Mouse (Mus musculus) natural killer cell, adult 2 months (primary cell): ENCODE data around the gene Chn1.

ENCODE experiments used
- DNase-seq, 2 experiments: peaks; one replicate each; pipeline ENCODE4 v3.0.0; 2022; ENCODE audit warnings: low spot score in 2 of 2

Chn1 gene

DNA sequence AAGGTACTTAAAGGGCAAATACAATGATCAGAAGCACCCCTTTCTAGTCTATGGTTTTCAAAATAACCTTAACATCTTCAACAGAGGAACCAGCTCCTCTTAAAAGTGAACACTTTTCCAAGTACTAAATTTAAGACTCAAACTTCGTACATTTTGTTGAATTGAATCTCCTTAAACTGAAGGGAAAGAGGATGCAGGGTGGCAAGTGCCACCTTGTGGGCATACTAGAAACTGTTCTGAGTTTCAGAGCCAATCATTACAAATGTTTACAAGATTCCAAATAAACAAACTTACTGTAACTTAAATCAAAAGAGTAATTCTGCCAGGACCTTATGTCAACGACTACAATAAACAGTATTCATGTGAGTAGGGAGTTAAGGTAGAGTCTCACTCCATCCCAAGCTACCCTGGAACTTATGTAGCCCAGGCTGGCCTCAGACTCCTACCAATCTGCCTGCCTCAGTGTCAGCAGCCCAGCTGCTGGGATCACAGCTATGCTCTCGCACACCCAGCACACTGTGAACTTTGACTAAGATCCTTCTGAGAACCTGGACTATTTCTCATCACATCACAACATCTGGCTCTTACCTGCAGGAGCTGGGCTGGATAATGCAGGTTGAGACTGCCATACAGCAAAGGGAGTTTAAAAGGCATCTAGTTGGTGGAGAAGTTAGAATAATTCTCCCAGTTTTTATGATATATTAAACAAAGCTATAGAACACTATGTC is 29.3 kb downstream of the Chn1 start:
- no peak for DNase-seq

DNA sequence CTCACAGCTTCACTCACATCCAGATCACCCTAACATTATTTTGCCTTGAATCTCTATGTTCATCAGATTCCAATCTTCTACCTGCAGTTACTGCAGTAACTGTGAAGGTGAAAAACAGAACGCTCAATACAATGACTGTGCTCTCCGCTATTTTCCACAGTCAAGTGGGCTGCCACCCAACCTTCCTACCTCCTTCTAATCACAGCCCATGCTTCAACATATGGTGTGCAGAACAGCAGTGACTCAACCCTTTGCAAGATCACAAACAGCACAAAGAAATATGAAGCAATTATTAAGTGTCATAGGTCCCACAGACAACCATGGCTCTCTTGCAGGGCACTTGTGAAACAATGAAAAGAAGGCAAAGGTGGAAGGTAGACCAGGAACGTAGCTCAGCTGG is 33.9 kb downstream of the Chn1 start:
- DNase-seq, result no peak

DNA sequence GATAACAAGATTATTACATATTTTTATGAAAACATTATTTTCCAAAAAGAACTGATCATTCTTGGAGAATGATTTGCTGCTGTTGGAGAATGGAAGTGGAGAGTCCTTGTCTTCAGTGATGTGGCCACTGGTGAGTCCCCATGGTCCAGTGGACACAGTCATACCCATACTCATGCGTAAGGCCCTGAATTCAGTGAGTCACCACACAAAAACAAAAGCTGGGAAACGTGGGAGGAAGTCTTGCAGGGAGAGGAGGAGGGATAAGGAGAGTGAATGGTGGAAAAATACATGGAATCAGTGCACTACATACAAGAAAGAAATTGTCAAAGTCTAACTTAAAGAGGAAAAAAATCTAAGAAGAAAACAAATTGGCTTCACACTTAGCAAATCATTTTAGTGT is 47.3 kb downstream of the Chn1 start:
- no peak for DNase-seq

DNA sequence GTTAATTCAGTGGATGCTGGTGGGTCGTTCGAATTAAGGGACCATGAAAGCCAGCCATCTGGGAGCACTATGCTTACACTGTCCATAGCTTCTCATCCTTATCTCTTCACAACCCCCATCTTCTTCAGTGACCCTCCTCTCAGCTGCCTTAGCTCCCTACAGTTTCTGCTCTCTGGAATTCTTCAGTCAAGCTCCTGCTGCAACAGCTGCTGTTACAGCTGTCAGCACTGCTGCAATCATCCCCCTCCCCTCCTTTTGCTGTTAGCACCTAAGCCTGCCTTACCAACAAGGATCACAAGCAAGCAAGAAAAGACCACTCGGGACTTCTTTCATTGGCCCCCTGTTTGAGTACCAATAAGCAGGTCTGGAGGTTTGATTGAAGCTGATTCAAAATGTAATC is 50.2 kb downstream of the Chn1 start:
- DNase-seq, result no peak

DNA sequence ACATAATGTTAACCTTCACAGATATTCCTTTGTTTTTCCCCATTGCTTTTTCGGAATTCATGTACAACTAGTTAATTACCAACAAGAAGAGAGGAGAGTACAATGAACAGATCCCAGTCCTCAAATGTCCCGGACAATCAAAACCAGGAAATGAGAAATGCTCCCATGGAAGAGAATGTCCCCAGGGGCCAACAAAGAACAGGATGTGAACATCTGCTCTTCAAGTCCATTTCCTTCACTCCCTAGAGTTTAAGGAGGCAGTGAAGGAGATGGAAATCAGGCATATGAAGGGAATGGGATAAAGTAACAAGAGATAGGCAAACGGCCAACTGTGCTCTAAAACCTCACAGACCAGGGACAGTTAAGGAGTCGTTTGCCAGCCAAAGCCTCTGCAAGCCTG is 53.3 kb downstream of the Chn1 start:
- no peak for DNase-seq

DNA sequence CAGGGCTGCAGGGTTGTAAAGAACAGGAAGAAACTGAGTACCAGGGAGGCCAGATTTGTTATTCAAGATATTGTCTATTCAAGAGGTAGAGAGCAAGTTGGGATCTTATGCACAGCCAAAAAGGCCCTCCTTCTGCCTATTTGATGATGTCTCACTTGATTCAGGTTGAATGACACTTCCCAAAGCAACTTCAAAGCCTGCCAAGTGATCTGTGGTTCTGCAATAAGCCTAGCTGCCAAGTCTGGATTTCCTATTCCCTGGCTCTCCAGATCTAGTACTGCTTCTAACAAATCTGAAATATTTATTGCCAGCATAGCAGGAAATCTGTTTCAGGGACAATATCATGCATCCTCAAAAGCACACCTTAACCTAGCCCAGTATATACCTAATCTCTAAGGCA is 62.7 kb downstream of the Chn1 start:
- DNase-seq, result no peak

DNA sequence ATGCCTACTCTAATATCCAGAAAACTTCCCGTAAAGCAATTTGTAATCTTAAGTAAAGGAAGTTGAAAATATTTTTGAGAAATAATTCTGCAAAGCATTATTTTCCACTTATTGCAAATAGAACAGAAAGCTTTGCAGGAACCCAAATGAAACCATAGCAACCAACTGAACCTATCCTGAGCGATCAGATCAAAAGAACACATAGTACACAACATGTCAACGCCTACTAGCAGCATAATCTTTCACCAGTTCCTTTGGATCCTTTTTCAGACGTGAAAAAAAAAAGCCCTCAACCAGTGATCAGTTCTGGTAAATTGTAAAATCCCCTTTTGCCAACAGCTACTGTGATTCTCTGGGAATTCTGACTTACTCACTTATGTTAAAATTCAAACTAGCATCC is 82.1 kb downstream of the Chn1 start:
- no peak for DNase-seq

DNA sequence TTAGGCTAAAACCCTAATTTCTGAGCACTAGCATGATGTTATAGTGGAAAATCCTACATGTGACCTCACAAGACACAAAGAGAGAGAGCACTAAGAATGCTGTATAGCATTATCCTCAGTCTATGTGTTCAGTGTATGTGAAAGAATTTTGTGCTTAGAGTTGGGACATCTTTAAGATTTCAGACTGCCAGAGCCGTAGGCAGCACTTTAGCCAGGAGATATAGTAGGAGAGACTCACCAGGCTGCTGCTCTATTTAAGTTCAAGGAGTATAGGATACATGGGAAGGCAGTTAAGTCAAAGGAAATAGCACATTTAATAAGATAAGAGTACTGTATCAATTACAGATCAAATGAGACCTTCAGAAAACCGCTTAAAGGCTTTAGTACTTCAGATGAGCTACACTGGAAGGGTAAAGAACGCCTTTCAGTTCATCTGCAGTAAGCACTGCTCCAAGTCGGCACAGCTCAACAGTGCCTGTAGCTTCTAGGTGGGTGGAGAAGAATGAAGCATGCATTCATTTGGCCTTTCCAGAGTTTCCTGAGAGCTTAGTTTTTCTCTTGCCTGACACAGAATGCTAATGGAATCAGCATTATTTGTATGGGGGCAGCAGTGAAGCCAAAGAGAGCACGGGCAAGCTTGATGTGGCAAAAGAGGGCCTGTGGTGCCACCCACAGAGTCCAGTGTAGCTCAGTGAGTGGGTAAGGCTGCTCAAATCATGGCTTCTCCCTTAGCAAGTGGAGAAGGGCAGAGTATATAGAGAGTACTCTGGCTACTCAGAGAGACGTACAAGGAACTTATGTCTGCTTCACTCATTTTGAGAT is 84.2 kb downstream of the Chn1 start:
- no peak for DNase-seq

DNA sequence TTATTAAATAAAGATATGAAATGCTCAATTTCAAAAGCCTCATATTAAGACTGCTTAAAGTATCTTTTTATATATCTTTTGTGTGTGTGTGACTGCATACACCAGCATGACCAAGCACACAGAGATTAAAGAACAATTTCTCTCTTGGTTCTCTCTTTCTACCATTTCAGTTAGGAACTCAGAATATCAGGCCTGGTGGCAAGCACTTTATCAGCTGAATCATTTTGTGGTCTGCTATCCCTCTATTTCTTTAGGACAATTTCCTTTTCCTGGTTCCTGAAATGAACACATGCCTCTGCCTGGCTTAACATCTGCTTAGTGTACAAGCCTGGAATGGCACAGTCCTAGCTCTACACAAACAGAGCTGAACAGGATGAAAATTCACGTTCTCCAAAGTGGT is 92.6 kb downstream of the Chn1 start:
- no peak for DNase-seq

DNA sequence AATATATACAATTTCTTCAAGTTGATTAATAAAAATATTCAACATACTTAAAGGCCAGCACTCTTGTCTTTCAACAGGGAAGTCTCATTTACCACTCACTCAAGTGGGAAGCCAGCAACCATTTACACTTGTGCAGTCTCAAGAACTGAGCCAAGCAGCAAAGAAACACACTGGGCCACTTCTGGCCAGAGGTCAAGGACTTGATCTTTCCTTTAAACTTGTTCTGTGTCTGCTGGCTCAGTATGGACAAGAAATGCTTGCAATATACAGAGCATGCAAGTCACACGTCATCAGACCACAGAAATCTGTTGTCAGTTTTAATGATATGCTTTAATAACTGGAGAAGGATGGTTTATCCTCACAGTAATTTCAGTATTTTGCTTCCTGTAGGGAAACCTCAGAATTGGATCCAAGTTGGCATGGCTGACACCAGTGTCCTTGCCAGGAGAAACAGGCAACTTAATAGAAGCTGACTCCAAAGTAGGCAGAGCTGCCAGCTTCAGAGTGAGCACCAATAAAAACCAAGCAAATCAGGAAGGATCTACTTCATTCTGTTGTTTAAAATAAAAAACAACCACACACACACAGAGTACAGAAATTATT is 94.6 kb downstream of the Chn1 start:
- DNase-seq, result no peak

DNA sequence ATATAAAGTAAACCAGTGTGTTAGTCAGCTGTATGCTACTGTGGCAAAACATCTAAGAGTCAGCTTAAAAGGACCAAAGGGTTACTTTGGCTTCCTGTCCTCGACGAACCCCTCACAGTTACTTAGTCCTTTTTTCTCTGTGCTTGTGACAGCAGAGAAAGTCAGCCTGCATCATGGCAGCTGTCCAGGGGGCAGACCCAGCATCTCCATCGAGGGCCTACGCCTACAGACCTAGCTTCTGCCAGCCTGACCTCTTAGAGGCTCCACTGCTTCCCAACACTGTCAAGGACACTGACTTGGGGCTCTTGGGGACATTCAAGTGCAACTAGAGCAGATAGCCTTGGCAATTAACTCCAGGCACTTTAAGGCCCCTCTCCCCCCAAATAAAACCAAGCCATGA is 106.5 kb downstream of the Chn1 start:
- DNase-seq, result no peak

DNA sequence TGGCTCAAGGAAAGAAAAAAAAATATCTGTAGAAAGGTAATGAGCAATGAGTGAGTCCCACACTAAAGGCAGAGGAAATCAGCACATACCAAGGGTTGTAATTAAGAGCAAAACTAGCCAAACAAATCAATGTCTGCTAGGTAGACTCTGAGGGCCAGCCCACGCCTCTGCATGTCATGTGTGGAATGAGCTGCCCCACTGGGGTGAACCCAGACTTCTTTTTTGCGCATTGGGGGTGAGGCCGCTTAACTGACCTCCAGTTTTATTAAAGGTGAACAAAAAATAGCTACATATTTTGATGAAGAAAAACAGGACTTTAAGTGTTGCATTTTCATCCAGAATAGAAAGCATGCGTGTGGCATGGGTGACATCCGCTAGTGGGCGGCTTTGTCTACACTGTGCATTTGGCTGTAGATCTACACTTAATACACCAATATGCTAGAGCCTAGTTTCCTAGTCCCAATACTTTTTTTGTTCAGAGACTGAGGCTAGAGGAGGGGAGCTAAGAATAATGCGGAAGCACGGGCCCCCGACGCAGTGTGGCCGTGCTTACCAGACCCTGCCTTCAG is 114.5 kb downstream of the Chn1 start:
- DNase-seq, result no peak

DNA sequence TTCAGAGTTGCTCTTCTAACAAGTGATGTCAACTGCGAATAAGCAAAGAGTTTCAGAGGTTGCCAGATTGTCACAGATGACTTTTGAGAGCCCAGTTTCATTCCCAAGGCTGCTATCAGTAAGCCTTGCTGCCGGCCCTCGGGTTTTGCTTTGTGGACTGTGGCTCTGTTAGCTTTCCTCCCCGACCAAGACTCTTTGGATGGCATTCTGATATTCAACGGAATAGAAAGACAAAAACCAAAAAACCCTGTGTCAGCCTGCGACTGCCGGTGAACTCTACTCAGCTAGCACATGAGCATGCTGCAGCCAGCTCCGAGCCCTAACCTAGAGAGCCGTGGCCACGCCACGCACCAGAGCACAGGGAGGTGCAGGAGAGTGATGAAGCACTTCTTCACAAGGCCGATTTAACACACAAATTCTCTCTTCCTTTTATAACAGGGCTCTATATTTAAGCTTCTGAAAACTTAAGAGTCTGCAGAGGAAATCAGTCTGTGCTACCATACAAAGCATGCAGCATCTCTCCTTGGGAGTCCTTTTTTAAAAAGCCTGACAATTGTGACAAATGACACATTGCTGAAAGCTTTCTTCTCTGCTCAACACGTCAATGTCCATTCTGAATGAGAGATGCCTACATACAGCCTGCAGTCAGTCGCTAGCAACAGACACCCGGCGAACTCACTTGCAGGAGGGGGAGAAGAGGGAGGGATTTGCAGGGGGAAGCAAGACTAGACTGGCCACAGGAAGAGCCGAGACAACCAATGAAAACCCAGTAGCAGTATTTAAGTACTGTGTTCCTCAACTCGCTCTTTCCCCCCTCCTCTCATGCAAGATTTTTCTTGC is 115.2 kb downstream of the Chn1 start:
- peak; percentile 3 to 4 for DNase-seq

DNA sequence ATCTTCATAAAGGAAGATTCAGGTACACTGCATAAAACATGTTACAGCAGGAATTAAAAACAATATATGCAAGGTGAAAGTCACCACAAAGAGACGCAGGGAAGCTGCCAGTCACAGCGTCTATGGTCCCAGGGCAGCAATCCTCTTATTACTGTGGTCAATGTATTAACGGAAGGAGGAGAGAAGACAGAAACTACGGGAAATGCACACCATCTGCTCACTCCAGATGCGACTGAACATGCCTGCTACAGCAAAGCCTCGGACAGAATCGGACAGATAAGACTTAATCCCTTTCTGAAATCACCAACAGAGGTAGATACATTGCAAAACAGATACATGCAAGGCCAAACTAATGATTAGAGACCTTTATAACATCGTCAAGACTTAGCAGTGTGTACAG is 116.1 kb downstream of the Chn1 start:
- no peak for DNase-seq

DNA sequence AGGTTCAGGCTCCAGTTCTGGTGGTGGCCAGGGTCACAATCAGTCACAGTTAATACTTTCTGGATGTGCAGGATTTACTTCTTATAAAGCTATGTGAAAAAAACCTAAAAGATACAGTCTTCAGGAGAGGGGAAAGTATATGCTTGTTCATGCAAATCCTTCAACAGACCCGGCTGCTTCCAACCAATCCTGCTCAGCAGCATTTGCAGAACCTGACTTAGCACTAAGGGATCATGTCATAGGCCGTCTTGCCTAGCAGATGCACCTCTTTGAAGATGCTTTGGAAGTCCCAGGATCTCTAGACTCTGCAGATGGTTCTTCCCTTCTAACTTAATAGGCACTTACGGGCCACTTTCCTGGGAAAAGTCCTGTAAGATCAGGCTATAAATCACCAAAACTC is 117.2 kb downstream of the Chn1 start:
- DNase-seq, result no peak

DNA sequence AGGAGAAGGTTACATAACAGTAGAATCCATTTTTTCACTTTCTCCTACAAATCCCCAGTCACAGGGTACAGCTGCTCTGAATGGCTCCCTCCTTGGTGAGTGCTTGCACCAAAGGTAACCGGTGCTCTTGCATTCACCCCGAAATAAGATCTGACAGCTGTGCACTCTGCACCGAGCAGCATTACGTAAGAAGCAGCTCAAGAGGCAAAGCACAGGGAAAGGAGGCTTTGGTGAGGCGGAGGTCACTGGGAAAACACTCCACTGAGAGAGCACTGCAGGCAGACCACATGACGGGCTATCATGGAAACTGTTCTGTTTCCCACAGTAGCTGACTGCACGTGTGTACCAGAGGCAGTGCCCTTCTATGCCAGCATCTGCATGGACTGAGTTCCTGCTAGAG is 118.0 kb downstream of the Chn1 start:
- DNase-seq, result no peak

DNA sequence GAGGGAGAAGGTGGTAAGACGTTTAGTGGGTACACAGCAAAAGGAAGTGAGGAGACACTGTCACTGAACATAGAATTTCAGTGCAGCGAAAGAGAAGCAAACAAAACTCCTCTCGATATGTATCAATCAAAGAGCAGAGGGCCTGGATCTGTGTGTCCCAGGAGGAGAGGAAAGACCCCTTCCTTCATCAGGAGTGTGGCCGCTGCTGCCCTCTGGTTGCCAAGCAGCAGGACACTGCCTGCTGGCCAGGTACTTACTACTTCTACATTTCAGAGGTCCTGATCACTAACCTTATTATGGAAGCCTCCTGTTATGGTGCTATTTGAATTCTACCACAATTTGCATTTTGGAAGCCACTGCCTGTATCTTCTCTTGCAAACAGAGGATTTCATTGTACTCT is 119.5 kb downstream of the Chn1 start:
- DNase-seq, result no peak

DNA sequence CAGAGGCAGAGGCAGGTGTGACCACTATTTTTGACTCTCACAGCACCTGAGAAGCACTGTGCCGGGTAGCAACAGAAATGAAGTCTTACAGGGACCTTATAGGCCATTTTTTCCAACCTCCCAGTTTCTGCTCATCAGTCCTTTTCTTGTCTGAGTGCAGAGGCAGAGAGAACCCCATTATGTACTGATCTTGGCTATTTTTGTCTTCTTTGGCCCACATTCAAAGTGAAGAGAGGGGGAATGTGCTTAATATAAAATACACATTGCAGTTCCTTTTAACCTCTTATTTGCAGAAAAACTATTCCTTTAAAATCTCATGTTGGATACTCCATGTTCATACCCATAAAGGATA is 120.3 kb downstream of the Chn1 start:
- no peak for DNase-seq

DNA sequence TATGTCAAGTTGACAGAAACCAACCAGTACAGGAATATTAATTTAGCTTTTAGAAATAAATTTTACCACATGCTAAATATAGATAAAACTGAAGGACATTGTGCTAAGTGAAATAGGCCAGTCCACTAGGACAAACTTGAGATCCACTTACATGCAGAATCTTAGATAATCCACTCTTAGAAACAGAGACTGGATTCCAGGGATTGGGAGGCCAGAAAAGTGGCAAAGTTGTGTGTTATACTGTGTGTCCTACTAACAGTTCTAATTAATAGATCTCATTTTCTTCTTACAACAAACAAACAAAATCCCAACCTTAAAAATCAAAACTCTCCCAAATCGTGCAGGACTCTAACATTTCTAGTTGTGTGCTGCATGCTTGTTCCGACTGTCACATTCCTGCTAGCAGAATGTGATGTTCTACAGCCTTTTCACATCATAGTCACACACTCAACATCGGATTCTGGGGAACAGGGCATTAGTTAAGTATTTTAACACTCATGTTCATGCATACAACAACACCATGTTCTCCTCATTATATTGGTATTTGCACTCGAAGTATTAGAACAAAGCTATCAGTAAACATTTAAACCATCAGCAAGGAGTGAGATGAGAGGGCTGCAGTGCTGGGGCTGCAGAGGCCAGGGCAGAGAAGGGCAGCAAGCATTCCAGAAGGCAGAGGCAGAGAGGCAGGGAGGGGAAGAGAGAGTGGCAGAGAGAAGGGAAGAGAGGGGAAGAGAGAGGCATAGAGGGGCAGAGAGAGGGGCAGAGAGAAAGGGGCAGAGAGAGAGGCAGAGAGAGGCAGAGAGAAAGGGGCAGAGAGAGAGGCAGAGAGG is 120.9 kb downstream of the Chn1 start:
- no peak for DNase-seq

DNA sequence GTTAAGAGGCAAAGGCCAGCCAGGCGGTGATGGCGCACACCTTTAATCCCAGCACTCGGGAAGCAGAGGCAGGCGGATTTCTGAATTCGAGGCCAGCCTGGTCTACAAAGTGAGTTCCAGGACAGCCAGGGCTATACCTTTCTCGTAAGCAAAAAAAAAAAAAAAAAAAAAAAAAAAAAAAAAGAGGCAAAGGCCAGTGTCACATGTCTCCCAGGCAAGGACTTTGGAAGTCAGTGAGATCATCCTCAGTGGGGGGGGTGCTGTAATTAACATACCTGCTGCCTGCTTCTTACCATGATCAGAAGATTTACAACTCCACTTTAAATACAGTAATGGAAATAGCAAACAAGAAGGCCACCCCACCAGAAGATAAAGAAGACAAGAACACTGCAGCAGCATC is 137.5 kb downstream of the Chn1 start:
- no peak for DNase-seq

DNA sequence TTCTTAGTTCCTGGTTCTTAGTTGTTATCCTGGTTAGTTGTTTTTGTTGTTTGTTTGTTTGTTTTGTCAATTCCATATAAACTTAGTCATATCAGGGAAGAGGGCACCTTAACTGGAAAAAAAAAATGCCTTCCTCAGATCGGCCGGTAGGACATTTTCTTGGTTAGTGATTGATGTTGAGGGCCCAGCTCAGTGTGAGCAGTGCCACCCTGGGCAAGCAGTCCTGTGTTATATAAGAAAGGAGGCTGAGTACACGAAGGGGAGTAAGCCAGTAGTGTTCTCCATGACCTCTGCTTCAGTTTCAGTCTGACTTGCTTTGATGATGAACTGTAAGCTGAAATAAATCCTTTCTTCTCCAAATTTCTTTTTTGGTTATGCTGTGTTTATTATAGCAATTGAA is 138.8 kb downstream of the Chn1 start:
- no peak for DNase-seq
